ENCODE assay signal across 11 mouse cellular contexts in genomic region chr2:105298888-105299287, GRCm38 (mm10).
DNase-seq lines count a peak whose midpoint lies in the region; ATAC-seq and TF ChIP-seq lines count a peak whose summit lies in the region.
"Had no signal": no experiment of that assay in that cellular context is flagged by ENCODE, and none has a peak within 500 bp of the region (broad histone marks: within the 10 kb centered on the region; RNA-seq: fewer than 3 reads in every experiment).

No protein-coding gene starts in this region.

- H3K4me1 ChIP-seq in G1E (ENCODE audit: insufficient read depth, low read depth, low read length), result no peaks in the 10 kb centered on the region
- H3K4me1 ChIP-seq in forebrain, embryonic 10.5 days, result peaks cover 13% of the 10 kb centered on the region
- H3K4me1 ChIP-seq: hindbrain, embryonic 12.5 days had no signal

- DNase-seq in layer of hippocampus, adult 2 months (ENCODE audit: low spot score in 2 of 2), result no peak
- DNase-seq in layer of hippocampus, adult 18-20 months (ENCODE audit: low spot score in 2 of 2), result no peak
- peak; percentile 24 for DNase-seq in A20 (ENCODE audit: low read depth, low spot score)
- no peak for DNase-seq in G1E (ENCODE audit: low spot score)
- DNase-seq in induced T-regulatory cell, adult 2 months (ENCODE audit: low read depth), result peak; percentile 10
- DNase-seq in urinary bladder, adult 2 months (ENCODE audit: low spot score), result no peak
- no peak for DNase-seq in forebrain, embryonic 10.5 days (ENCODE audit: extremely low spot score, low spot score)
- DNase-seq: lung, postnatal 14 days had no signal

- WGBS in forebrain, embryonic 10.5 days, result 89% methylated on average over 1 of the region's 1 CpGs

- no peak overlapping the region for H3K27ac ChIP-seq in layer of hippocampus, adult 2 months
- no peak overlapping the region for H3K27ac ChIP-seq in forebrain, embryonic 10.5 days
- H3K27ac ChIP-seq: forebrain, embryonic 13.5 days; hindbrain, embryonic 12.5 days had no signal

- no peaks in the 10 kb centered on the region for H3K36me3 ChIP-seq in G1E (replicated peaks)
- H3K36me3 ChIP-seq in forebrain, embryonic 10.5 days (replicated peaks), result no peaks in the 10 kb centered on the region
- H3K36me3 ChIP-seq: hindbrain, embryonic 12.5 days had no signal

- ATAC-seq in G1E (ENCODE audit: extremely low read depth, insufficient number of reproducible peaks, low FRiP score, poor library complexity, severe bottlenecking), result no peak
- ATAC-seq: forebrain, embryonic 13.5 days had no signal

- H3K9me3 ChIP-seq in G1E (replicated peaks), result no peaks in the 10 kb centered on the region
- H3K9me3 ChIP-seq in forebrain, embryonic 10.5 days, result peaks cover 4% of the 10 kb centered on the region; the same call in 1 of the 2 replicates
- H3K9me3 ChIP-seq: forebrain, embryonic 13.5 days; hindbrain, embryonic 12.5 days had no signal

- peaks cover 2% of the 10 kb centered on the region; the same call in 1 of the 2 replicates for H3K27me3 ChIP-seq in G1E (ENCODE audit: insufficient read depth, low read length)
- H3K27me3 ChIP-seq in forebrain, embryonic 10.5 days (ENCODE audit: poor library complexity, severe bottlenecking), result peaks cover 24% of the 10 kb centered on the region
- H3K27me3 ChIP-seq: hindbrain, embryonic 12.5 days had no signal

- H3K4me3 ChIP-seq in layer of hippocampus, adult 2 months, result no peak overlapping the region
- H3K4me3 ChIP-seq in G1E (ENCODE audit: low read depth, low read length), result no peak overlapping the region
- no peak overlapping the region for H3K4me3 ChIP-seq in forebrain, embryonic 10.5 days
- H3K4me3 ChIP-seq: forebrain, embryonic 13.5 days; hindbrain, embryonic 12.5 days; myocyte had no signal

- peak; percentile 57 for TF ChIP-seq CTCF in layer of hippocampus, adult 2 months (conservative IDR thresholded peaks at IDR 0.05)
- peak; percentile 54; the same call in 1 of the 2 replicates for TF ChIP-seq CTCF in G1E (IDR thresholded peaks at IDR 0.05; ENCODE audit: low read depth, low read length)

Comparison
In these comparisons a context has a peak if more than half of its experiments do, and no peak if none do; other contexts are left out.
1. DNase-seq: peak in A20 (single experiment) and induced T-regulatory cell, adult 2 months (single experiment); none in layer of hippocampus, adult 2 months (0 of 2), layer of hippocampus, adult 18-20 months (0 of 2), G1E (single experiment), urinary bladder, adult 2 months (single experiment) and forebrain, embryonic 10.5 days (single experiment).